Comparison of ENCODE assay signal across 19 mouse cellular contexts in genomic region chr11:116629472-116629871, GRCm38 (mm10). TPM values are rescaled to one million over a fixed set of nuclear protein-coding genes. Genes with fewer than 3 reads are reported as not detected.
DNase-seq lines count a peak whose midpoint lies in the region; ATAC-seq and TF ChIP-seq lines count a peak whose summit lies in the region.
"Had no signal": no experiment of that assay in that cellular context is flagged by ENCODE, and none has a peak within 500 bp of the region (broad histone marks: within the 10 kb centered on the region; RNA-seq: fewer than 3 reads in every experiment).

No protein-coding gene starts in this region.

- no peak overlapping the region for H3ac ChIP-seq in C2C12 (ENCODE audit: control insufficient read depth, insufficient read length, low read depth)

- H3K27ac ChIP-seq in heart, embryonic 12.5 days (ENCODE audit: poor library complexity, severe bottlenecking), result peak overlapping the region; percentile 59
- H3K27ac ChIP-seq in heart, embryonic 16.5 days (ENCODE audit: low read length), result peak overlapping the region; percentile 51
- H3K27ac ChIP-seq: embryonic facial prominence, embryonic 12.5 days; forebrain, embryonic 15.5 days; hindbrain, embryonic 13.5 days; hindbrain, postnatal 0 days had no signal

- H3K9me3 ChIP-seq in heart, embryonic 12.5 days (replicated peaks), result no peaks in the 10 kb centered on the region
- no peaks in the 10 kb centered on the region for H3K9me3 ChIP-seq in heart, embryonic 16.5 days (replicated peaks; ENCODE audit: control insufficient read depth, low read length)
- H3K9me3 ChIP-seq: embryonic facial prominence, embryonic 12.5 days; forebrain, embryonic 15.5 days; hindbrain, embryonic 13.5 days had no signal

- no peak overlapping the region for H3K4me2 ChIP-seq in heart, embryonic 12.5 days
- no peak overlapping the region for H3K4me2 ChIP-seq in heart, embryonic 16.5 days (ENCODE audit: low read depth, low read length)
- H3K4me2 ChIP-seq: embryonic facial prominence, embryonic 12.5 days; forebrain, embryonic 15.5 days; hindbrain, embryonic 13.5 days had no signal

- H3K4me1 ChIP-seq in heart, embryonic 12.5 days (replicated peaks), result peaks cover 38% of the 10 kb centered on the region
- peaks cover 31% of the 10 kb centered on the region for H3K4me1 ChIP-seq in heart, embryonic 16.5 days (ENCODE audit: control insufficient read depth, insufficient read depth, low read length)
- H3K4me1 ChIP-seq: embryonic facial prominence, embryonic 12.5 days had no signal

- H3K9ac ChIP-seq in heart, embryonic 12.5 days, result no peak overlapping the region
- no peak overlapping the region for H3K9ac ChIP-seq in heart, embryonic 16.5 days (ENCODE audit: low read length)
- H3K9ac ChIP-seq: embryonic facial prominence, embryonic 12.5 days; forebrain, embryonic 15.5 days had no signal

- H3K79me3 ChIP-seq in C2C12 (ENCODE audit: low read depth), result no peaks in the 10 kb centered on the region

- H3K36me3 ChIP-seq in heart, embryonic 12.5 days, result no peaks in the 10 kb centered on the region
- H3K36me3 ChIP-seq in C2C12 (ENCODE audit: control insufficient read depth, insufficient read depth), result no peaks in the 10 kb centered on the region
- H3K36me3 ChIP-seq in heart, embryonic 16.5 days (ENCODE audit: control insufficient read depth, insufficient read depth), result no peaks in the 10 kb centered on the region
- H3K36me3 ChIP-seq: embryonic facial prominence, embryonic 12.5 days; forebrain, embryonic 15.5 days; hindbrain, embryonic 13.5 days had no signal

- intact Hi-C loops in heart, postnatal 14 days (cut with DNase I), result loop anchor here (2.0 kb wide), 2 partner anchors 25 to 75 kb away; no protein-coding TSS in a partner anchor

- 84% methylated on average over 6 of the region's 6 CpGs for WGBS in heart, embryonic 12.5 days
- 83% methylated on average over 6 of the region's 6 CpGs for WGBS in heart, embryonic 16.5 days

- peak; percentile 86 for DNase-seq in heart, adult 11 months
- no peak for DNase-seq in heart, postnatal 14 days
- DNase-seq in heart, adult 8-10 months (ENCODE audit: low spot score), result no peak
- no peak for DNase-seq in cerebellum, adult 9-10 months

- no peaks in the 10 kb centered on the region for H3K27me3 ChIP-seq in heart, embryonic 12.5 days (replicated peaks)
- no peaks in the 10 kb centered on the region for H3K27me3 ChIP-seq in C2C12 (ENCODE audit: control insufficient read depth, insufficient read depth, insufficient read length)
- no peaks in the 10 kb centered on the region for H3K27me3 ChIP-seq in heart, embryonic 16.5 days (ENCODE audit: control insufficient read depth, insufficient read depth, low read length)

- ATAC-seq in heart, embryonic 12.5 days (ENCODE audit: insufficient number of reproducible peaks, low FRiP score), result no peak
- no peak for ATAC-seq in heart, embryonic 16.5 days (replicated peaks; ENCODE audit: extremely low read depth, insufficient read depth, low FRiP score)

- H3K4me3 ChIP-seq in heart, embryonic 12.5 days, result no peak overlapping the region
- no peak overlapping the region for H3K4me3 ChIP-seq in C2C12 (ENCODE audit: insufficient read depth, poor library complexity, severe bottlenecking)
- H3K4me3 ChIP-seq in heart, embryonic 16.5 days (ENCODE audit: low read length), result no peak overlapping the region
- H3K4me3 ChIP-seq: embryonic facial prominence, embryonic 12.5 days; forebrain, embryonic 15.5 days; hindbrain, embryonic 13.5 days had no signal

- no peak for TF ChIP-seq CTCF in C2C12 (IDR thresholded peaks at IDR 0.05; ENCODE audit: control insufficient read depth, insufficient read depth, insufficient read length)

- H3K79me2 ChIP-seq in C2C12 (ENCODE audit: control insufficient read depth, insufficient read depth), result no peaks in the 10 kb centered on the region

TF ChIP-seq in C2C12, 6 proteins besides CTCF, POLR2A, EP300 and RAD21:
- TF ChIP-seq MYOG (IDR thresholded peaks at IDR 0.05; ENCODE audit: control insufficient read depth, extremely low read depth, insufficient read length) (no peak), USF1 (IDR thresholded peaks at IDR 0.05; ENCODE audit: low read depth) (peak; percentile 14), FOSL1 (IDR thresholded peaks at IDR 0.05; ENCODE audit: insufficient read depth, low read length, poor library complexity, severe bottlenecking) (no peak), MYOD1 (IDR thresholded peaks at IDR 0.05; ENCODE audit: control insufficient read depth, insufficient read length, low read depth) (no peak)

RNA-seq across cellular contexts. Expression of gene Rhbdf2, which starts 2.7 kb away (rescaled TPM):
- 10 to 100 TPM; 15.1 to 15.3 TPM for total RNA-seq in heart, postnatal 14 days (2021)
- 7.5 and 8.1 TPM in 2 replicates for polyA plus RNA-seq in heart, embryonic 12.5 days (2016; fragmentation: Nextera tagmentation; extraction: Ambion mirVana)
- 10 to 100 TPM in 3 of 4 experiments, 1 to 10 TPM in 1; 8.7 to 12.6 (median 10.6) TPM for total RNA-seq in heart, adult 8-10 months (2022)
- 1.9 TPM for polyA plus RNA-seq in C2C12 (2012; fragmentation: generic; extraction: Trizol)
- polyA plus RNA-seq in heart, embryonic 16.5 days (2015; fragmentation: Nextera tagmentation; extraction: Ambion mirVana), result 9.9 and 10.3 TPM in 2 replicates

RNA-seq across cellular contexts. Expression of gene Prcd, which starts 23.9 kb away (rescaled TPM):
- 1 to 10 TPM; 1.4 to 1.9 TPM for total RNA-seq in heart, postnatal 14 days (2021)
- polyA plus RNA-seq in heart, embryonic 12.5 days (2016; fragmentation: Nextera tagmentation; extraction: Ambion mirVana), result 0.73 TPM in 1 of 2 replicates, not detected in the other
- 1 to 10 TPM; 1.4 to 2.0 (median 1.8) TPM for total RNA-seq in heart, adult 8-10 months (2022)
- polyA plus RNA-seq in C2C12 (2012; fragmentation: generic; extraction: Trizol), result 1.2 TPM
- 1.7 and 2.5 TPM in 2 replicates for polyA plus RNA-seq in heart, embryonic 16.5 days (2015; fragmentation: Nextera tagmentation; extraction: Ambion mirVana)
- total RNA-seq: common myeloid progenitor, adult 5-6 weeks had no signal

RNA-seq across cellular contexts. Expression of gene Cygb, which starts 24.6 kb away (rescaled TPM):
- 10 to 100 TPM; 50.4 to 57.4 TPM for total RNA-seq in heart, postnatal 14 days (2021)
- 1.3 and 1.4 TPM in 2 replicates for polyA plus RNA-seq in heart, embryonic 12.5 days (2016; fragmentation: Nextera tagmentation; extraction: Ambion mirVana)
- 10 to 100 TPM; 40.6 to 64.1 (median 43.0) TPM for total RNA-seq in heart, adult 8-10 months (2022)
- 0.95 TPM for polyA plus RNA-seq in C2C12 (2012; fragmentation: generic; extraction: Trizol)
- 11.6 and 12.3 TPM in 2 replicates for polyA plus RNA-seq in heart, embryonic 16.5 days (2015; fragmentation: Nextera tagmentation; extraction: Ambion mirVana)
- total RNA-seq: common myeloid progenitor, adult 5-6 weeks; hematopoietic stem cell, adult 5-6 weeks had no signal

RNA-seq across cellular contexts. Expression of gene Aanat, which starts 43.2 kb away (rescaled TPM):
- not detected for total RNA-seq in heart, postnatal 14 days (2021)
- not detected in 2 replicates for polyA plus RNA-seq in heart, embryonic 12.5 days (2016; fragmentation: Nextera tagmentation; extraction: Ambion mirVana)
- total RNA-seq in heart, adult 8-10 months (2022), result not detected
- polyA plus RNA-seq in C2C12 (2012; fragmentation: generic; extraction: Trizol), result not detected
- polyA plus RNA-seq in heart, embryonic 16.5 days (2015; fragmentation: Nextera tagmentation; extraction: Ambion mirVana), result not detected in 2 replicates
- total RNA-seq: adrenal gland, adult 2 months; adrenal gland, postnatal 25 days; common myeloid progenitor, adult 5-6 weeks; gastrocnemius, postnatal 10 days; gastrocnemius, postnatal 4 days; hematopoietic stem cell, adult 5-6 weeks had no signal
- polyA plus RNA-seq: adrenal gland, adult 2 months; embryonic facial prominence, embryonic 12.5 days; forebrain, embryonic 11.5 days; intestine, embryonic 14.5 days had no signal

RNA-seq across cellular contexts. Expression of gene Ube2o, which starts 48.2 kb away (rescaled TPM):
- 10 to 100 TPM; 43.3 to 49.2 TPM for total RNA-seq in heart, postnatal 14 days (2021)
- 18.1 and 19.9 TPM in 2 replicates for polyA plus RNA-seq in heart, embryonic 12.5 days (2016; fragmentation: Nextera tagmentation; extraction: Ambion mirVana)
- 10 to 100 TPM; 27.4 to 33.1 (median 29.8) TPM for total RNA-seq in heart, adult 8-10 months (2022)
- polyA plus RNA-seq in C2C12 (2012; fragmentation: generic; extraction: Trizol), result 23.1 TPM
- 5.5 and 6.9 TPM in 2 replicates for polyA plus RNA-seq in heart, embryonic 16.5 days (2015; fragmentation: Nextera tagmentation; extraction: Ambion mirVana)
